Mouse (Mus musculus) thymus, adult 2 months (tissue): ENCODE data around the gene Amt.
"Not testable (repeated sequence)": the region's sequence is repeated elsewhere in the genome, so short reads cannot be mapped to it uniquely, and the experiment has no call there.

Experiments used
- CTCF ChIP-seq: fragments of 200-500 bp; IDR thresholded peaks from 2 replicates; pipeline ENCODE4 v1.5.1; 2012; ENCODE audit warnings: mild to moderate bottlenecking, control low read depth, low read length, moderate library complexity, borderline replicate concordance; ENCODE audit not compliant: control insufficient read depth, poor library complexity, insufficient read depth; ENCODE audit errors: extremely low read depth
- POLR2A ChIP-seq: fragments of 200-500 bp; IDR thresholded peaks from 2 replicates; pipeline ENCODE4 v1.6.1; 2012; ENCODE audit warnings: mild to moderate bottlenecking, low read length, control low read depth, moderate library complexity; ENCODE audit not compliant: control insufficient read depth, poor library complexity, insufficient read depth; ENCODE audit errors: extremely low read depth

DNA sequence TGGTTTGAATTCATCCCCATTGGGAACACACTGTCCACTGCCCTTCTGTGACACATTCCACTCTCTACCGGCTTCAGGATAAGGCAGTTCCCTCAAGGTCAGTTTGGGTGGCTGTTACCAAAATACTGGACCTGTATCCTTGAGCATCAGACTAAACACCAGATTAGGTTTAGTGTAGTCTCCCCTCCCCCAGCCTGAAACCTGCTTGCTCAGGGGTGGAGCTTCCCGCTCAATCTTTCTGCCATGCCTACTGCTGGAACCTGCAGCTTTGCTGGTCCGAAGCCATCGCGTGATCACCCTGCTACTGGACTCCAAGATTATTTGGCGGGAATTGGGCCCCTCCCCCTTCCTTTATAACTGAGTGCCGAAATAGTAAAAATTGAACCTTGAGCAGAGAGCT lies 28.0 kb upstream of the Amt start:
- not testable (repeated sequence) for TF ChIP-seq CTCF, POLR2A
